Mouse (Mus musculus) intestine, embryonic 15.5 days (tissue): ENCODE data around the gene Atp23. TPM values are rescaled to one million over a fixed set of nuclear protein-coding genes. Genes with fewer than 3 reads are reported as not detected.
A peak's percentile ranks its signal among the peaks of the same experiment; 100 is the strongest.

ENCODE experiments used
- ATAC-seq: fragments of 200-750 bp; cut with Nextera tagmentation; 2 replicates; pipeline ENCODE4 v1.8.0; 2017; ENCODE audit warnings: moderate TSS enrichment, moderate library complexity
- H3K27ac ChIP-seq: fragments of 300-500 bp; sonication (generic); 2 replicates; pipeline ENCODE4 v1.5.1; 2015; ENCODE audit warnings: mild to moderate bottlenecking, inconsistent platforms
- H3K27me3 ChIP-seq: fragments of 300-500 bp; sonication (generic); replicated peaks from 2 replicates; pipeline ENCODE4 v1.6.1; 2015; ENCODE audit warnings: inconsistent platforms
- H3K36me3 ChIP-seq: fragments of 300-500 bp; sonication (generic); 2 replicates; pipeline ENCODE4 v1.6.1; 2015; ENCODE audit warnings: inconsistent platforms
- H3K4me1 ChIP-seq: fragments of 300-500 bp; sonication (generic); replicated peaks from 2 replicates; pipeline ENCODE4 v1.6.1; 2015; ENCODE audit warnings: inconsistent platforms
- H3K4me2 ChIP-seq: fragments of 300-500 bp; sonication (generic); replicated peaks from 2 replicates; pipeline ENCODE4 v1.6.1; 2015; ENCODE audit warnings: mild to moderate bottlenecking, inconsistent platforms
- H3K4me3 ChIP-seq: fragments of 300-500 bp; sonication (generic); replicated peaks from 2 replicates; pipeline ENCODE4 v1.5.1; 2015; ENCODE audit warnings: inconsistent platforms
- H3K9ac ChIP-seq: fragments of 300-500 bp; sonication (generic); 2 replicates; pipeline ENCODE4 v1.6.1; 2015; ENCODE audit warnings: inconsistent platforms
- H3K9me3 ChIP-seq: fragments of 300-500 bp; sonication (generic); 2 replicates; pipeline ENCODE4 v1.6.1; 2016; ENCODE audit warnings: inconsistent platforms
- WGBS: fragments of 180-500 bp; shearing (Covaris S2); methylation state at CpG from one replicate; pipeline ENCODE4 v1.1.7; 2015; 5-methylcytosine and 5-hydroxymethylcytosine counted together
- polyA plus RNA-seq: library from polyadenylated mRNA; unstranded; fragments of >200 nt; fragmentation: Nextera tagmentation; extraction: Ambion mirVana; gene quantifications from 2 replicates; pipeline ENCODE4 v1.2.1, GENCODE M21; 2015

The Atp23 gene
- 17.0 and 17.2 TPM in 2 replicates for polyA plus RNA-seq

- under 1% methylated on average over 55 of the region's 56 CpGs for WGBS
- peak within 1 kb of the TSS; percentile 86 for H3K9ac ChIP-seq
Observed at GRCm38 (mm10) chr10:126900821-126901487, at the start of gene Atp23. Gene Atp23 (minus strand): TSS chr10:126901355.

GRCm38 (mm10) chr10:126950572-126950971 is 49.4 kb upstream of the Atp23 start:
- ATAC-seq, result peak; percentile 82
- H3K4me2 ChIP-seq, result no peak overlapping the region
- 0 out of 2 replicates have a peak, but pooled peaks cover 11% of the 10 kb centered on the region for H3K4me1 ChIP-seq
- H3K9me3 ChIP-seq, result no peaks in the 10 kb centered on the region
- 65% methylated on average over 4 of the region's 4 CpGs for WGBS
- H3K36me3 ChIP-seq, result no peaks in the 10 kb centered on the region
- H3K27ac ChIP-seq, result no peak overlapping the region
- H3K9ac ChIP-seq, result no peak overlapping the region
- H3K4me3 ChIP-seq, result no peak overlapping the region
- no peaks in the 10 kb centered on the region for H3K27me3 ChIP-seq

More at GRCm38 (mm10) chr10:126900821-126901487, at the start of gene Atp23:
- Histone ChIP-seq H3K9me3 (no peaks in the 10 kb centered on the region), H3K36me3 (no peaks in the 10 kb centered on the region), H3K27me3 (no peaks in the 10 kb centered on the region), H3K4me3 (peak within 1 kb of the TSS; percentile 74), H3K4me2 (peak within 1 kb of the TSS; percentile 97), H3K27ac (peak within 1 kb of the TSS; percentile 67), H3K4me1 (peaks cover 11% of the 10 kb centered on the region)
- peak; percentile 91 for ATAC-seq

GRCm38 (mm10) chr10:126949824-126950223 is 48.7 kb upstream of the Atp23 start:
- WGBS, result 47% methylated on average over 5 of the region's 5 CpGs
- H3K4me1 ChIP-seq, result 0 out of 2 replicates have a peak, but pooled peaks cover 11% of the 10 kb centered on the region
- no peak overlapping the region for H3K27ac ChIP-seq
- H3K9me3 ChIP-seq, result no peaks in the 10 kb centered on the region
- H3K4me3 ChIP-seq, result no peak overlapping the region
- no peak overlapping the region for H3K9ac ChIP-seq
- no peak for ATAC-seq
- no peak overlapping the region for H3K4me2 ChIP-seq
- no peaks in the 10 kb centered on the region for H3K36me3 ChIP-seq
- H3K27me3 ChIP-seq, result no peaks in the 10 kb centered on the region

- no peak for ATAC-seq
- Histone ChIP-seq H3K4me3 (no peak overlapping the region), H3K9me3 (no peaks in the 10 kb centered on the region), H3K36me3 (no peaks in the 10 kb centered on the region), H3K4me2 (no peak overlapping the region), H3K27ac (no peak overlapping the region), H3K27me3 (no peaks in the 10 kb centered on the region), H3K9ac (no peak overlapping the region), H3K4me1 (0 out of 2 replicates have a peak, but pooled peaks cover 11% of the 10 kb centered on the region)
- 84% methylated on average over 5 of the region's 5 CpGs for WGBS
Observed at GRCm38 (mm10) chr10:126945531-126945930, 44.4 kb upstream of the Atp23 start.

- H3K4me3 ChIP-seq, result no peak overlapping the region
- ATAC-seq, result no peak
- no peaks in the 10 kb centered on the region for H3K9me3 ChIP-seq
- WGBS, result 65% methylated on average over 7 of the region's 7 CpGs
- no peak overlapping the region for H3K4me2 ChIP-seq
- no peak overlapping the region for H3K27ac ChIP-seq
- no peaks in the 10 kb centered on the region for H3K36me3 ChIP-seq
- H3K9ac ChIP-seq, result no peak overlapping the region
- no peaks in the 10 kb centered on the region for H3K27me3 ChIP-seq
- H3K4me1 ChIP-seq, result 0 out of 2 replicates have a peak, but pooled peaks cover 5% of the 10 kb centered on the region
Observed at GRCm38 (mm10) chr10:126940949-126941348, 39.8 kb upstream of the Atp23 start.

GRCm38 (mm10) chr10:126935556-126936381 is 34.6 kb upstream of the Atp23 start:
- Histone ChIP-seq H3K4me2 (peak overlapping the region; percentile 49), H3K4me1 (peaks cover 33% of the 10 kb centered on the region), H3K9ac (peak overlapping the region; percentile 30; the same call in 1 of the 2 replicates), H3K27ac (peak overlapping the region; percentile 97), H3K9me3 (no peaks in the 10 kb centered on the region), H3K27me3 (no peaks in the 10 kb centered on the region), H3K36me3 (no peaks in the 10 kb centered on the region), H3K4me3 (no peak overlapping the region)
- 32% methylated on average over 18 of the region's 18 CpGs for WGBS
- ATAC-seq, result peak; percentile 60

- Histone ChIP-seq H3K27me3 (no peaks in the 10 kb centered on the region), H3K4me3 (no peak overlapping the region), H3K4me1 (peaks cover 40% of the 10 kb centered on the region), H3K4me2 (peak overlapping the region; percentile 49), H3K9me3 (no peaks in the 10 kb centered on the region), H3K27ac (peak overlapping the region; percentile 97), H3K9ac (peak overlapping the region; percentile 30; the same call in 1 of the 2 replicates), H3K36me3 (no peaks in the 10 kb centered on the region)
- peak; percentile 68 for ATAC-seq
- 46% methylated on average over 8 of the region's 8 CpGs for WGBS
Observed at GRCm38 (mm10) chr10:126935121-126935520, 34.0 kb upstream of the Atp23 start.

- peak overlapping the region; percentile 49; the same call in 1 of the 2 replicates for H3K4me2 ChIP-seq
- H3K27ac ChIP-seq, result peak overlapping the region; percentile 97
- 75% methylated on average over 13 of the region's 13 CpGs for WGBS
- peaks cover 44% of the 10 kb centered on the region for H3K4me1 ChIP-seq
- no peak overlapping the region for H3K4me3 ChIP-seq
- H3K36me3 ChIP-seq, result no peaks in the 10 kb centered on the region
- no peaks in the 10 kb centered on the region for H3K27me3 ChIP-seq
- no peak overlapping the region for H3K9ac ChIP-seq
- no peaks in the 10 kb centered on the region for H3K9me3 ChIP-seq
- no peak for ATAC-seq
Observed at GRCm38 (mm10) chr10:126934561-126934960, 33.4 kb upstream of the Atp23 start.

GRCm38 (mm10) chr10:126931760-126932139 is 30.6 kb upstream of the Atp23 start:
- no peak overlapping the region for H3K4me3 ChIP-seq
- no peak for ATAC-seq
- H3K4me1 ChIP-seq, result peaks cover 66% of the 10 kb centered on the region
- peak overlapping the region; percentile 95 for H3K27ac ChIP-seq
- no peaks in the 10 kb centered on the region for H3K27me3 ChIP-seq
- H3K36me3 ChIP-seq, result no peaks in the 10 kb centered on the region
- H3K9ac ChIP-seq, result no peak overlapping the region
- H3K4me2 ChIP-seq, result 0 out of 2 replicates have a peak overlapping the region, but pooled peaks have one; percentile 39
- H3K9me3 ChIP-seq, result no peaks in the 10 kb centered on the region

- no peaks in the 10 kb centered on the region for H3K36me3 ChIP-seq
- H3K27me3 ChIP-seq, result no peaks in the 10 kb centered on the region
- no peak overlapping the region for H3K4me3 ChIP-seq
- no peaks in the 10 kb centered on the region for H3K9me3 ChIP-seq
- 43% methylated on average over 8 of the region's 8 CpGs for WGBS
- H3K4me1 ChIP-seq, result peaks cover 67% of the 10 kb centered on the region
- H3K9ac ChIP-seq, result no peak overlapping the region
- peak overlapping the region; percentile 95 for H3K27ac ChIP-seq
- H3K4me2 ChIP-seq, result peak overlapping the region; percentile 39; the same call in 1 of the 2 replicates
- ATAC-seq, result peak; percentile 23; the same call in 1 of the 2 replicates
Observed at GRCm38 (mm10) chr10:126931123-126931759, 30.1 kb upstream of the Atp23 start.

- Histone ChIP-seq H3K4me1 (peaks cover 59% of the 10 kb centered on the region), H3K27me3 (no peaks in the 10 kb centered on the region), H3K36me3 (no peaks in the 10 kb centered on the region), H3K4me3 (peak overlapping the region; percentile 2; the same call in 1 of the 2 replicates), H3K9ac (peak overlapping the region; percentile 2; the same call in 1 of the 2 replicates), H3K27ac (peak overlapping the region; percentile 95), H3K4me2 (peak overlapping the region; percentile 39), H3K9me3 (no peaks in the 10 kb centered on the region)
- WGBS, result 24% methylated on average over 15 of the region's 15 CpGs
- peak; percentile 65 for ATAC-seq
Observed at GRCm38 (mm10) chr10:126930270-126931121, 29.3 kb upstream of the Atp23 start.
